Mouse (Mus musculus): ENCODE measurements at regions not wholly inside any gene's neighbourhood (a gene's known extent, or its start where the extent isn't known, plus 50 kb on each side); places are given as distances from the start of the nearest gene placed in this dataset.

- Histone ChIP-seq H3K27ac (no peak overlapping the region), H3K4me2 (no peak overlapping the region), H3K36me3 (no peaks in the 10 kb centered on the region), H3K27me3 (no peaks in the 10 kb centered on the region), H3K4me1 (no peaks in the 10 kb centered on the region), H3K9me3 (no peaks in the 10 kb centered on the region), H3K9ac (no peak overlapping the region), H3K4me3 (no peak overlapping the region)
- no peak for ATAC-seq (ENCODE audit: borderline replicate concordance, extremely low read depth, low FRiP score, low TSS enrichment)
Measured at GRCm38 (mm10) chr4:81096581-81096980, 186.1 kb downstream of the Lurap1l start.

GRCm38 (mm10) chr4:81097597-81097996 lies 187.2 kb downstream of the Lurap1l start:
- Histone ChIP-seq H3K27ac (no peak overlapping the region), H3K4me3 (no peak overlapping the region), H3K9me3 (no peaks in the 10 kb centered on the region), H3K4me2 (no peak overlapping the region), H3K36me3 (no peaks in the 10 kb centered on the region), H3K4me1 (no peaks in the 10 kb centered on the region), H3K27me3 (no peaks in the 10 kb centered on the region), H3K9ac (no peak overlapping the region)
- ATAC-seq (ENCODE audit: borderline replicate concordance, extremely low read depth, low FRiP score, low TSS enrichment) = no peak
- 76% methylated on average over 1 of the region's 1 CpGs for WGBS

GRCm38 (mm10) chr4:81101049-81101448 lies 190.6 kb downstream of the Lurap1l start:
- Histone ChIP-seq H3K9ac (no peak overlapping the region), H3K27me3 (no peaks in the 10 kb centered on the region), H3K4me3 (no peak overlapping the region), H3K4me1 (no peaks in the 10 kb centered on the region), H3K9me3 (no peaks in the 10 kb centered on the region), H3K4me2 (no peak overlapping the region), H3K36me3 (no peaks in the 10 kb centered on the region), H3K27ac (no peak overlapping the region)
- no peak for ATAC-seq (ENCODE audit: borderline replicate concordance, extremely low read depth, low FRiP score, low TSS enrichment)
- 68% methylated on average over 2 of the region's 2 CpGs for WGBS

- 40% methylated on average over 3 of the region's 3 CpGs for WGBS
- Histone ChIP-seq H3K27me3 (no peaks in the 10 kb centered on the region), H3K36me3 (no peaks in the 10 kb centered on the region), H3K4me1 (no peaks in the 10 kb centered on the region), H3K27ac (no peak overlapping the region), H3K4me3 (no peak overlapping the region), H3K4me2 (no peak overlapping the region), H3K9ac (no peak overlapping the region), H3K9me3 (no peaks in the 10 kb centered on the region)
- no peak for ATAC-seq (ENCODE audit: borderline replicate concordance, extremely low read depth, low FRiP score, low TSS enrichment)
Measured at GRCm38 (mm10) chr4:81111307-81111706, 200.9 kb downstream of the Lurap1l start.

GRCm38 (mm10) chr4:81116411-81116810 lies 206.0 kb downstream of the Lurap1l start:
- Histone ChIP-seq H3K36me3 (no peaks in the 10 kb centered on the region), H3K9ac (no peak overlapping the region), H3K4me1 (no peaks in the 10 kb centered on the region), H3K9me3 (no peaks in the 10 kb centered on the region), H3K4me2 (no peak overlapping the region), H3K4me3 (no peak overlapping the region), H3K27me3 (no peaks in the 10 kb centered on the region), H3K27ac (no peak overlapping the region)
- 74% methylated on average over 7 of the region's 7 CpGs for WGBS
- ATAC-seq (ENCODE audit: borderline replicate concordance, extremely low read depth, low FRiP score, low TSS enrichment) = no peak

- no peaks in the 10 kb centered on the region for H3K4me1 ChIP-seq
- ATAC-seq (ENCODE audit: borderline replicate concordance, extremely low read depth, low FRiP score, low TSS enrichment) = no peak
- no peak overlapping the region for H3K27ac ChIP-seq
- H3K27me3 ChIP-seq = no peaks in the 10 kb centered on the region
- H3K4me2 ChIP-seq = no peak overlapping the region
- WGBS = 54% methylated on average over 3 of the region's 3 CpGs
- no peaks in the 10 kb centered on the region for H3K36me3 ChIP-seq
- H3K9ac ChIP-seq = no peak overlapping the region
- no peaks in the 10 kb centered on the region for H3K9me3 ChIP-seq
- H3K4me3 ChIP-seq = no peak overlapping the region
Measured at GRCm38 (mm10) chr4:81124155-81124554, 213.7 kb downstream of the Lurap1l start.

GRCm38 (mm10) chr4:81129874-81130273 lies 219.4 kb downstream of the Lurap1l start:
- Histone ChIP-seq H3K27me3 (no peaks in the 10 kb centered on the region), H3K4me1 (0 out of 2 replicates have a peak, but pooled peaks cover 3% of the 10 kb centered on the region), H3K9me3 (no peaks in the 10 kb centered on the region), H3K4me2 (no peak overlapping the region), H3K9ac (no peak overlapping the region), H3K27ac (0 out of 2 replicates have a peak overlapping the region, but pooled peaks have one; percentile 39), H3K36me3 (no peaks in the 10 kb centered on the region), H3K4me3 (no peak overlapping the region)
- no peak for ATAC-seq (ENCODE audit: borderline replicate concordance, extremely low read depth, low FRiP score, low TSS enrichment)
- WGBS = 13% methylated on average over 2 of the region's 2 CpGs

- Histone ChIP-seq H3K27me3 (no peaks in the 10 kb centered on the region), H3K4me3 (no peak overlapping the region), H3K9me3 (no peaks in the 10 kb centered on the region), H3K4me2 (no peak overlapping the region), H3K9ac (no peak overlapping the region), H3K27ac (no peak overlapping the region), H3K4me1 (0 out of 2 replicates have a peak, but pooled peaks cover 6% of the 10 kb centered on the region), H3K36me3 (no peaks in the 10 kb centered on the region)
- ATAC-seq (ENCODE audit: borderline replicate concordance, extremely low read depth, low FRiP score, low TSS enrichment) = no peak
- 76% methylated on average over 2 of the region's 2 CpGs for WGBS
Measured at GRCm38 (mm10) chr4:81173111-81173510, 262.7 kb downstream of the Lurap1l start.

GRCm38 (mm10) chr4:81177443-81178041 lies 265.1 kb downstream of the Mpdz start:
- Histone ChIP-seq H3K27me3 (no peaks in the 10 kb centered on the region), H3K4me3 (no peak overlapping the region), H3K36me3 (no peaks in the 10 kb centered on the region), H3K27ac (peak overlapping the region; percentile 73), H3K9me3 (no peaks in the 10 kb centered on the region), H3K4me1 (peaks cover 17% of the 10 kb centered on the region; the same call in 1 of the 2 replicates), H3K4me2 (no peak overlapping the region; the same call in 1 of the 2 replicates), H3K9ac (no peak overlapping the region)
- WGBS = 43% methylated on average over 11 of the region's 11 CpGs
- ATAC-seq (ENCODE audit: borderline replicate concordance, extremely low read depth, low FRiP score, low TSS enrichment) = 0 out of 2 replicates have a peak, but pooled peaks have one; percentile 19

GRCm38 (mm10) chr4:81178047-81178781 lies 264.4 kb downstream of the Mpdz start:
- Histone ChIP-seq H3K36me3 (no peaks in the 10 kb centered on the region), H3K4me2 (no peak overlapping the region; the same call in 1 of the 2 replicates), H3K4me1 (peaks cover 17% of the 10 kb centered on the region; the same call in 1 of the 2 replicates), H3K27ac (peak overlapping the region; percentile 73), H3K9me3 (no peaks in the 10 kb centered on the region), H3K4me3 (no peak overlapping the region), H3K27me3 (no peaks in the 10 kb centered on the region), H3K9ac (no peak overlapping the region)
- peak; percentile 40; the same call in 1 of the 2 replicates for ATAC-seq (ENCODE audit: borderline replicate concordance, extremely low read depth, low FRiP score, low TSS enrichment)
- 40% methylated on average over 14 of the region's 14 CpGs for WGBS

- no peak overlapping the region for H3K4me2 ChIP-seq
- no peak overlapping the region for H3K4me3 ChIP-seq
- no peak overlapping the region for H3K9ac ChIP-seq
- H3K4me1 ChIP-seq = peaks cover 17% of the 10 kb centered on the region; the same call in 1 of the 2 replicates
- H3K27ac ChIP-seq = peak overlapping the region; percentile 73
- no peaks in the 10 kb centered on the region for H3K27me3 ChIP-seq
- no peaks in the 10 kb centered on the region for H3K36me3 ChIP-seq
- H3K9me3 ChIP-seq = no peaks in the 10 kb centered on the region
- peak; percentile 87 for ATAC-seq (ENCODE audit: borderline replicate concordance, extremely low read depth, low FRiP score, low TSS enrichment)
- WGBS = 1% methylated on average over 12 of the region's 12 CpGs
Measured at GRCm38 (mm10) chr4:81178782-81179135, 263.9 kb downstream of the Mpdz start.

GRCm38 (mm10) chr4:81216123-81216522 lies 226.5 kb downstream of the Mpdz start:
- no peak for ATAC-seq (ENCODE audit: borderline replicate concordance, extremely low read depth, low FRiP score, low TSS enrichment)
- H3K27me3 ChIP-seq = no peaks in the 10 kb centered on the region
- H3K9ac ChIP-seq = no peak overlapping the region
- no peaks in the 10 kb centered on the region for H3K9me3 ChIP-seq
- no peak overlapping the region for H3K4me2 ChIP-seq
- H3K4me1 ChIP-seq = no peaks in the 10 kb centered on the region
- H3K4me3 ChIP-seq = no peak overlapping the region
- no peak overlapping the region for H3K27ac ChIP-seq
- WGBS = 87% methylated on average over 1 of the region's 1 CpGs
- H3K36me3 ChIP-seq = no peaks in the 10 kb centered on the region

Measured in lung, embryonic 15.5 days (tissue).